In the genomic region with DNA sequence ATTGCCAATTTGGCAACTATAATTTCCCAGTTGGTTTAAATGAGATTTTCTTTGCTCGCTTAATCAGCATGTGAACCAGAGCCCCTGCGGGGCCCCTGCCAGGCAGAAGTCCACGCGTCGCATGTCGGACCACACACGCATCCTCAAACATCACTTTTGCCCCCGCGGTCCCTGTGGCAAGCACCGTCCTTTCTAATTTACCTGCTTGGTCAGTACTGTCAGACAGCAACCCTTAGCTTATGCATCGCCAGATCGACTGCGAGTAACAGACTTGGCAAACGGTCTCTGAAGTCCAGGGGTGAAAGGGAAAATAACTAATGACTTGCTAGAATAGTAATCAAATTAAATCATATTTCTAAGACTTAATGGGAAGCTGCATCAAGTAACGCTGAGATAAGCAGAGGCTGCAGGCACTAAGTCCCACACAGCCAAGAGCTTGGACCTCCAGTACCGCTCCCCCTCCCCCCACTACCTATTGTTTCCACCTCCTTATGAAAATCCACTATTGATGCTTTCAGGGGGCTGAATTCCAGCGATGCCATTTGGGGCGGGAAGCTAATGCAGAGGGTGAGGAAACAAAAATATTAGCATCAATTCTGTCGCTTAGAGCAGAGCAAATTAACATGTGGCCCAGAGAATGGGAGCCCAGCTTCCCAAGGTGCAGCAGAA, we compare ENCODE assay signal across 20 mouse cellular contexts.
DNase-seq lines count a peak whose midpoint lies in the region; ATAC-seq and TF ChIP-seq lines count a peak whose summit lies in the region.
"Had no signal": no experiment of that assay in that cellular context is flagged by ENCODE, and none has a peak within 500 bp of the region (broad histone marks: within the 10 kb centered on the region; RNA-seq: fewer than 3 reads in every experiment).

No protein-coding gene starts in this region.

- H3K4me1 ChIP-seq in neural tube, embryonic 12.5 days: no peaks in the 10 kb centered on the region
- H3K4me1 ChIP-seq in forebrain, embryonic 16.5 days (replicated peaks; ENCODE audit: control insufficient read depth, insufficient read depth, low read length): peaks cover 10% of the 10 kb centered on the region
- H3K4me1 ChIP-seq in midbrain, embryonic 12.5 days: peaks cover 13% of the 10 kb centered on the region
- H3K4me1 ChIP-seq in kidney, adult 2 months (ENCODE audit: control insufficient read depth, insufficient read depth, low read length): no peaks in the 10 kb centered on the region
- H3K4me1 ChIP-seq: embryonic facial prominence, embryonic 13.5 days; heart, embryonic 15.5 days; kidney, embryonic 15.5 days; liver, embryonic 12.5 days; stomach, embryonic 15.5 days had no signal

- H3K9ac ChIP-seq in neural tube, embryonic 12.5 days: no peak overlapping the region
- H3K9ac ChIP-seq in forebrain, embryonic 16.5 days (replicated peaks; ENCODE audit: low read depth, low read length): peak overlapping the region; percentile 25; the same call in 1 of the 2 replicates
- H3K9ac ChIP-seq in midbrain, embryonic 12.5 days (replicated peaks): no peak overlapping the region
- H3K9ac ChIP-seq: embryonic facial prominence, embryonic 13.5 days; heart, embryonic 15.5 days; kidney, embryonic 15.5 days; liver, embryonic 12.5 days; stomach, embryonic 15.5 days had no signal

- 60% methylated on average over 19 of the region's 19 CpGs for WGBS in neural tube, embryonic 12.5 days
- WGBS in forebrain, embryonic 16.5 days: 11% methylated on average over 19 of the region's 19 CpGs
- 36% methylated on average over 19 of the region's 19 CpGs for WGBS in midbrain, embryonic 12.5 days
- 70% methylated on average over 19 of the region's 19 CpGs for WGBS in kidney, adult 2 months

- TF ChIP-seq CTCF in kidney, adult 2 months (conservative IDR thresholded peaks at IDR 0.05; ENCODE audit: insufficient read depth, insufficient read length, low read depth, low read length): no peak

- no peaks in the 10 kb centered on the region for H3K9me3 ChIP-seq in neural tube, embryonic 12.5 days
- no peaks in the 10 kb centered on the region for H3K9me3 ChIP-seq in forebrain, embryonic 16.5 days (ENCODE audit: control insufficient read depth, low read length)
- H3K9me3 ChIP-seq in midbrain, embryonic 12.5 days: no peaks in the 10 kb centered on the region; the same call in 1 of the 2 replicates
- H3K9me3 ChIP-seq: stomach, embryonic 15.5 days had no signal

- no peak for TF ChIP-seq POLR2A in kidney, adult 2 months (IDR thresholded peaks at IDR 0.05; ENCODE audit: low read depth, low read length)

- no peak overlapping the region for H3K27ac ChIP-seq in neural tube, embryonic 12.5 days
- no peak overlapping the region for H3K27ac ChIP-seq in forebrain, embryonic 16.5 days (ENCODE audit: low read length)
- no peak overlapping the region for H3K27ac ChIP-seq in midbrain, embryonic 12.5 days (replicated peaks)
- no peak overlapping the region for H3K27ac ChIP-seq in kidney, adult 2 months (ENCODE audit: insufficient read depth, low read depth, low read length)
- H3K27ac ChIP-seq: embryonic facial prominence, embryonic 13.5 days; heart, embryonic 15.5 days; kidney, embryonic 15.5 days; liver, embryonic 12.5 days; stomach, embryonic 15.5 days had no signal

- H3K36me3 ChIP-seq in neural tube, embryonic 12.5 days: no peaks in the 10 kb centered on the region
- no peaks in the 10 kb centered on the region for H3K36me3 ChIP-seq in forebrain, embryonic 16.5 days (ENCODE audit: control insufficient read depth, insufficient read depth)
- no peaks in the 10 kb centered on the region for H3K36me3 ChIP-seq in midbrain, embryonic 12.5 days
- H3K36me3 ChIP-seq in kidney, adult 2 months (ENCODE audit: control insufficient read depth, insufficient read depth, low read length): no peaks in the 10 kb centered on the region
- H3K36me3 ChIP-seq: embryonic facial prominence, embryonic 13.5 days; heart, embryonic 15.5 days; kidney, embryonic 15.5 days; liver, embryonic 12.5 days; stomach, embryonic 15.5 days had no signal

- DNase-seq in neural tube, embryonic 10.5 days (ENCODE audit: extremely low spot score, low spot score): no peak
- peak; percentile 21 for DNase-seq in retina, postnatal 1 day
- DNase-seq in urinary bladder, postnatal 10 days (ENCODE audit: low spot score): no peak
- DNase-seq in kidney, adult 2 months: no peak
- DNase-seq: adrenal gland, adult 2 months; gastrocnemius, postnatal 14 days; left cerebral cortex, postnatal 4 days; thymus, postnatal 36 days had no signal

- H3K27me3 ChIP-seq in neural tube, embryonic 12.5 days (replicated peaks): no peaks in the 10 kb centered on the region
- no peaks in the 10 kb centered on the region for H3K27me3 ChIP-seq in forebrain, embryonic 16.5 days (replicated peaks; ENCODE audit: control insufficient read depth, insufficient read depth, low read length)
- H3K27me3 ChIP-seq in midbrain, embryonic 12.5 days: no peaks in the 10 kb centered on the region
- no peaks in the 10 kb centered on the region for H3K27me3 ChIP-seq in kidney, adult 2 months (replicated peaks; ENCODE audit: control insufficient read depth, insufficient read depth, low read length)
- H3K27me3 ChIP-seq: CH12.LX; embryonic facial prominence, embryonic 13.5 days; heart, embryonic 15.5 days; kidney, embryonic 15.5 days; liver, embryonic 12.5 days; Patski; stomach, embryonic 15.5 days had no signal

- ATAC-seq in neural tube, embryonic 12.5 days (ENCODE audit: low FRiP score, low read depth): no peak
- no peak for ATAC-seq in forebrain, embryonic 16.5 days
- peak; percentile 73; the same call in 1 of the 2 replicates for ATAC-seq in midbrain, embryonic 12.5 days (ENCODE audit: low FRiP score, low read depth)
- no peak for ATAC-seq in granulocyte monocyte progenitor cell, adult 5-6 weeks (replicated peaks; ENCODE audit: poor library complexity, severe bottlenecking)
- ATAC-seq: liver, embryonic 12.5 days; lung, postnatal 0 days; Patski had no signal

- peak overlapping the region; percentile 27; the same call in 1 of the 2 replicates for H3K4me2 ChIP-seq in neural tube, embryonic 12.5 days (replicated peaks)
- H3K4me2 ChIP-seq in forebrain, embryonic 16.5 days (ENCODE audit: low read length): peak overlapping the region; percentile 57
- H3K4me2 ChIP-seq in midbrain, embryonic 12.5 days (replicated peaks): peak overlapping the region; percentile 43
- H3K4me2 ChIP-seq: embryonic facial prominence, embryonic 13.5 days; heart, embryonic 15.5 days; kidney, embryonic 15.5 days; liver, embryonic 12.5 days; stomach, embryonic 15.5 days had no signal

- no peak overlapping the region for H3K4me3 ChIP-seq in neural tube, embryonic 12.5 days
- H3K4me3 ChIP-seq in forebrain, embryonic 16.5 days (replicated peaks; ENCODE audit: low read length): peak overlapping the region; percentile 31
- 0 out of 2 replicates have a peak overlapping the region, but pooled peaks have one; percentile 16 for H3K4me3 ChIP-seq in midbrain, embryonic 12.5 days
- no peak overlapping the region for H3K4me3 ChIP-seq in kidney, adult 2 months (ENCODE audit: insufficient read depth, low read depth, low read length)
- H3K4me3 ChIP-seq: embryonic facial prominence, embryonic 13.5 days; heart, embryonic 15.5 days; kidney, embryonic 15.5 days; liver, embryonic 12.5 days; stomach, embryonic 15.5 days had no signal

Comparison
In these comparisons a context has a peak if more than half of its experiments do, and no peak if none do; other contexts are left out.
1. H3K4me3 ChIP-seq: peak in forebrain, embryonic 16.5 days (single experiment) and midbrain, embryonic 12.5 days (single experiment); none in neural tube, embryonic 12.5 days (single experiment) and kidney, adult 2 months (single experiment).
2. Peak in every context shown above with its lines, with median percentiles within 50 percentile points of each other: H3K4me2 ChIP-seq.